Comparison of ENCODE assay signal across 11 mouse cellular contexts in the genomic region with DNA sequence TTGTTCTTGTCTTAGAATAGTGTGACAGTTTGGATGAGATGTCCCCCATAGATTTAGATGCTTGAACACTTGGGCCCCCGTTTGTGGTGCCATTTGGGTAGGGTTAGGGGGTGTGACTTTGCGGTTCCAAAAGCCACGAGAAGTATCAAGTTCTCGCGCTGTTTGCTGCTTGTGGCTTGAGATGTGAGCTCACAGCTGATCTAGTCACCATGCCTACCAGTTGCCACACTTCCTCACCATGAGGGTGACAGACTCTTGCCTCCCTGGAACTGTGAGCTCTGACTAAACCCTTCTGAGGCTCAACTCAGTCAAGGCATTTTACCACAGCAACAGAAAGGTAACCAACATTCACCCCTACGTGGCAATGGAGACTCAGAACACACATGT.
A peak's percentile ranks its signal among the peaks of the same experiment; 100 is the strongest.
DNase-seq lines count a peak whose midpoint lies in the region; ATAC-seq lines count a peak whose summit lies in the region.
"Had no signal": no experiment of that assay in that cellular context is flagged by ENCODE, and none has a peak within 500 bp of the region (broad histone marks: within the 10 kb centered on the region; RNA-seq: fewer than 3 reads in every experiment).

No protein-coding gene starts in this region.

- peak; percentile 70 for ATAC-seq in liver, embryonic 12.5 days
- ATAC-seq in cerebellum, adult (ENCODE audit: insufficient number of reproducible peaks, low FRiP score, low TSS enrichment) = no peak

- 26% methylated on average over 6 of the region's 6 CpGs for WGBS in liver, embryonic 12.5 days (ENCODE audit: insufficient replicate concordance)
- WGBS in midbrain, embryonic 10.5 days = 88% methylated on average over 6 of the region's 6 CpGs

- peaks cover 50% of the 10 kb centered on the region for H3K4me1 ChIP-seq in liver, embryonic 12.5 days
- peaks cover 8% of the 10 kb centered on the region for H3K4me1 ChIP-seq in midbrain, embryonic 10.5 days

- H3K9ac ChIP-seq in liver, embryonic 12.5 days = no peak overlapping the region
- H3K9ac ChIP-seq: embryonic facial prominence, embryonic 13.5 days had no signal

- H3K4me3 ChIP-seq in liver, embryonic 12.5 days = no peak overlapping the region
- H3K4me3 ChIP-seq in midbrain, embryonic 10.5 days = no peak overlapping the region
- H3K4me3 ChIP-seq: embryonic facial prominence, embryonic 13.5 days had no signal

- no peaks in the 10 kb centered on the region for H3K9me3 ChIP-seq in liver, embryonic 12.5 days (replicated peaks)
- H3K9me3 ChIP-seq in midbrain, embryonic 10.5 days (replicated peaks) = no peaks in the 10 kb centered on the region
- H3K9me3 ChIP-seq: embryonic facial prominence, embryonic 13.5 days had no signal

- peak overlapping the region; percentile 93 for H3K27ac ChIP-seq in liver, embryonic 12.5 days
- no peak overlapping the region for H3K27ac ChIP-seq in midbrain, embryonic 10.5 days (replicated peaks)
- H3K27ac ChIP-seq: embryonic facial prominence, embryonic 13.5 days had no signal

- H3K36me3 ChIP-seq in liver, embryonic 12.5 days = no peaks in the 10 kb centered on the region
- H3K36me3 ChIP-seq in midbrain, embryonic 10.5 days = no peaks in the 10 kb centered on the region
- H3K36me3 ChIP-seq: embryonic facial prominence, embryonic 13.5 days had no signal

- peak; percentile 48 to 52 for DNase-seq in B cell, adult 2 months
- DNase-seq in T-cell, adult 2 months (ENCODE audit: low spot score) = peak; percentile 76
- DNase-seq in natural killer cell, adult 2 months (ENCODE audit: low spot score in 2 of 2) = peak; percentile 80 to 88
- no peak for DNase-seq in left cerebral cortex, adult 8-10 months (ENCODE audit: low spot score in 2 of 2)
- no peak for DNase-seq in frontal cortex, postnatal 14 days (ENCODE audit: low spot score in 2 of 2)
- no peak for DNase-seq in midbrain, embryonic 10.5 days (ENCODE audit: low spot score)
- DNase-seq: gastrocnemius, postnatal 10 days; heart, postnatal 36 days had no signal

- H3K27me3 ChIP-seq in liver, embryonic 12.5 days (replicated peaks) = no peaks in the 10 kb centered on the region
- H3K27me3 ChIP-seq in midbrain, embryonic 10.5 days (ENCODE audit: low read depth, poor library complexity, severe bottlenecking) = no peaks in the 10 kb centered on the region
- H3K27me3 ChIP-seq: embryonic facial prominence, embryonic 13.5 days had no signal

- H3K4me2 ChIP-seq in liver, embryonic 12.5 days = peak overlapping the region; percentile 61
- H3K4me2 ChIP-seq: embryonic facial prominence, embryonic 13.5 days had no signal

Comparison
In these comparisons a context has a peak if more than half of its experiments do, and no peak if none do; other contexts are left out.
1. DNase-seq: peak in B cell, adult 2 months (2 of 2), T-cell, adult 2 months (single experiment) and natural killer cell, adult 2 months (2 of 2); none in left cerebral cortex, adult 8-10 months (0 of 2), frontal cortex, postnatal 14 days (0 of 2) and midbrain, embryonic 10.5 days (single experiment).